Mouse (Mus musculus) thymus, adult 2 months (tissue): ENCODE results near the gene Ppfia4.

Source experiments
- CTCF ChIP-seq: fragments of 200-500 bp; IDR thresholded peaks from 2 replicates; pipeline ENCODE4 v1.5.1; 2012; ENCODE audit warnings: mild to moderate bottlenecking, control low read depth, low read length, moderate library complexity, borderline replicate concordance; ENCODE audit not compliant: control insufficient read depth, poor library complexity, insufficient read depth; ENCODE audit errors: extremely low read depth
- POLR2A ChIP-seq: fragments of 200-500 bp; IDR thresholded peaks from 2 replicates; pipeline ENCODE4 v1.6.1; 2012; ENCODE audit warnings: mild to moderate bottlenecking, low read length, control low read depth, moderate library complexity; ENCODE audit not compliant: control insufficient read depth, poor library complexity, insufficient read depth; ENCODE audit errors: extremely low read depth

GRCm38 (mm10) chr1:134291555-134291954 is 41.2 kb downstream of the Ppfia4 start:
- TF ChIP-seq CTCF (no peak), POLR2A (no peak)
